Mouse (Mus musculus) urinary bladder, postnatal 10 days (tissue): ENCODE results near the gene Tchp.

Experiments
- DNase-seq: peaks from one replicate; pipeline ENCODE4 v3.0.0; 2022; ENCODE audit warnings: low spot score

Tchp gene

GRCm38 (mm10) chr5:114707265-114708068 lies at the start of gene Tchp:
Gene Tchp (plus strand): TSS chr5:114707760.
- DNase-seq, result peak; percentile 87

GRCm38 (mm10) chr5:114658255-114658654 lies 49.3 kb upstream of the Tchp start, which contains the start of gene Trpv4:
Gene Trpv4 (minus strand): TSS chr5:114658421.
- DNase-seq, result no peak

- DNase-seq, result no peak
Observed at GRCm38 (mm10) chr5:114661029-114661428, 46.5 kb upstream of the Tchp start.

- DNase-seq, result no peak
Observed at GRCm38 (mm10) chr5:114664139-114664538, 43.4 kb upstream of the Tchp start.

- DNase-seq, result no peak
Observed at GRCm38 (mm10) chr5:114664750-114665149, 42.8 kb upstream of the Tchp start.

GRCm38 (mm10) chr5:114666659-114667058 lies 40.9 kb upstream of the Tchp start:
- no peak for DNase-seq

GRCm38 (mm10) chr5:114667228-114667856 lies 40.2 kb upstream of the Tchp start:
- DNase-seq, result peak; percentile 94

- no peak for DNase-seq
Observed at GRCm38 (mm10) chr5:114669014-114669413, 38.5 kb upstream of the Tchp start.

- DNase-seq, result no peak
Observed at GRCm38 (mm10) chr5:114673114-114673513, 34.4 kb upstream of the Tchp start.

- DNase-seq, result no peak
Observed at GRCm38 (mm10) chr5:114674594-114674993, 33.0 kb upstream of the Tchp start.

GRCm38 (mm10) chr5:114679841-114680591 lies 27.5 kb upstream of the Tchp start:
- no peak for DNase-seq

- DNase-seq, result no peak
Observed at GRCm38 (mm10) chr5:114680676-114681285, 26.8 kb upstream of the Tchp start.

- no peak for DNase-seq
Observed at GRCm38 (mm10) chr5:114681717-114682116, 25.8 kb upstream of the Tchp start.

- no peak for DNase-seq
Observed at GRCm38 (mm10) chr5:114685986-114686385, 21.6 kb upstream of the Tchp start.

- DNase-seq, result no peak
Observed at GRCm38 (mm10) chr5:114686726-114687210, 20.8 kb upstream of the Tchp start.

- DNase-seq, result no peak
Observed at GRCm38 (mm10) chr5:114687901-114688300, 19.7 kb upstream of the Tchp start.

GRCm38 (mm10) chr5:114688703-114689102 lies 18.9 kb upstream of the Tchp start:
- DNase-seq, result no peak

GRCm38 (mm10) chr5:114689700-114690366 lies 17.7 kb upstream of the Tchp start:
- no peak for DNase-seq

GRCm38 (mm10) chr5:114690633-114691567 lies 16.7 kb upstream of the Tchp start, which contains the start of gene Gltp:
Gene Gltp (minus strand): TSS chr5:114690984.
- DNase-seq, result peak; percentile 52

GRCm38 (mm10) chr5:114695775-114696174 lies 11.8 kb upstream of the Tchp start:
- no peak for DNase-seq
